Mouse (Mus musculus): Measurements from ENCODE around the gene Pdzd7. TPM values are rescaled to one million over a fixed set of nuclear protein-coding genes. Genes with fewer than 3 reads are reported as not detected.
A peak's percentile ranks its signal among the peaks of the same experiment; 100 is the strongest.
"Not testable (repeated sequence)": the region's sequence is repeated elsewhere in the genome, so short reads cannot be mapped to it uniquely, and the experiment has no call there.

The Pdzd7 gene
- polyA plus RNA-seq, 1 experiment from 2014 or later: 1.8 TPM

GRCm38 (mm10) chr19:45038198-45038597, 7.3 kb downstream of the Pdzd7 start:
- H3K27ac ChIP-seq; H3K4me1 ChIP-seq (replicated peaks); H3K9ac ChIP-seq (replicated peaks); ATAC-seq; H3K4me2 ChIP-seq (replicated peaks); H3K9me3 ChIP-seq; H3K4me3 ChIP-seq (replicated peaks); H3K36me3 ChIP-seq: not testable (repeated sequence)
- peaks cover 15% of the 10 kb centered on the region; the same call in 1 of the 2 replicates for H3K27me3 ChIP-seq
- WGBS: 93% methylated on average over 7 of the region's 7 CpGs

- no peak overlapping the region for H3K9ac ChIP-seq (replicated peaks)
- H3K36me3 ChIP-seq: no peaks in the 10 kb centered on the region
- no peak overlapping the region for H3K27ac ChIP-seq
- no peak; the same call in 1 of the 2 replicates for ATAC-seq
- H3K9me3 ChIP-seq: no peaks in the 10 kb centered on the region
- H3K4me3 ChIP-seq (replicated peaks): no peak overlapping the region
- H3K27me3 ChIP-seq: peaks cover 15% of the 10 kb centered on the region; the same call in 1 of the 2 replicates
- WGBS: 25% methylated on average over 16 of the region's 16 CpGs
- H3K4me2 ChIP-seq (replicated peaks): no peak overlapping the region
- H3K4me1 ChIP-seq (replicated peaks): 0 out of 2 replicates have a peak, but pooled peaks cover 5% of the 10 kb centered on the region
Observed at GRCm38 (mm10) chr19:45036867-45037266, 8.7 kb downstream of the Pdzd7 start.

- no peak for ATAC-seq
Observed at GRCm38 (mm10) chr19:45032570-45033332, 12.8 kb downstream of the Pdzd7 start.

GRCm38 (mm10) chr19:45031780-45032179, 13.7 kb downstream of the Pdzd7 start:
- WGBS: 18% methylated on average over 4 of the region's 4 CpGs
- H3K9me3 ChIP-seq: no peaks in the 10 kb centered on the region
- no peak overlapping the region for H3K4me2 ChIP-seq (replicated peaks)
- H3K36me3 ChIP-seq: peaks cover 22% of the 10 kb centered on the region
- H3K27ac ChIP-seq: no peak overlapping the region
- H3K4me3 ChIP-seq (replicated peaks): no peak overlapping the region
- ATAC-seq: peak; percentile 22; the same call in 1 of the 2 replicates
- H3K9ac ChIP-seq (replicated peaks): no peak overlapping the region
- H3K27me3 ChIP-seq: no peaks in the 10 kb centered on the region
- H3K4me1 ChIP-seq (replicated peaks): peaks cover 18% of the 10 kb centered on the region; the same call in 1 of the 2 replicates

More at GRCm38 (mm10) chr19:45032570-45033332, 12.8 kb downstream of the Pdzd7 start:
- Histone ChIP-seq H3K4me3 (replicated peaks) (no peak overlapping the region), H3K4me2 (replicated peaks) (no peak overlapping the region), H3K27ac (no peak overlapping the region), H3K9me3 (no peaks in the 10 kb centered on the region), H3K4me1 (replicated peaks) (peaks cover 17% of the 10 kb centered on the region; the same call in 1 of the 2 replicates), H3K27me3 (no peaks in the 10 kb centered on the region), H3K9ac (replicated peaks) (no peak overlapping the region; the same call in 1 of the 2 replicates), H3K36me3 (peaks cover 12% of the 10 kb centered on the region)
- WGBS: 50% methylated on average over 17 of the region's 17 CpGs

GRCm38 (mm10) chr19:45030746-45031693, 14.5 kb downstream of the Pdzd7 start:
- Histone ChIP-seq H3K9me3 (no peaks in the 10 kb centered on the region), H3K27me3 (no peaks in the 10 kb centered on the region), H3K4me1 (replicated peaks) (peaks cover 18% of the 10 kb centered on the region; the same call in 1 of the 2 replicates), H3K9ac (replicated peaks) (no peak overlapping the region), H3K27ac (no peak overlapping the region), H3K36me3 (peaks cover 29% of the 10 kb centered on the region), H3K4me3 (replicated peaks) (no peak overlapping the region), H3K4me2 (replicated peaks) (peak overlapping the region; percentile 27)
- WGBS: 39% methylated on average over 20 of the region's 20 CpGs
- 0 out of 2 replicates have a peak, but pooled peaks have one; percentile 57 for ATAC-seq

- Histone ChIP-seq H3K27ac (no peak overlapping the region), H3K9ac (replicated peaks) (no peak overlapping the region), H3K9me3 (no peaks in the 10 kb centered on the region), H3K36me3 (peaks cover 38% of the 10 kb centered on the region), H3K4me3 (replicated peaks) (no peak overlapping the region), H3K27me3 (no peaks in the 10 kb centered on the region), H3K4me1 (replicated peaks) (peaks cover 18% of the 10 kb centered on the region; the same call in 1 of the 2 replicates), H3K4me2 (replicated peaks) (no peak overlapping the region)
- ATAC-seq: peak; percentile 43; the same call in 1 of the 2 replicates
- 31% methylated on average over 8 of the region's 8 CpGs for WGBS
Observed at GRCm38 (mm10) chr19:45030111-45030510, 15.4 kb downstream of the Pdzd7 start.

- H3K9ac ChIP-seq (replicated peaks): no peak overlapping the region
- no peak overlapping the region for H3K4me3 ChIP-seq (replicated peaks)
- peaks cover 18% of the 10 kb centered on the region; the same call in 1 of the 2 replicates for H3K4me1 ChIP-seq (replicated peaks)
- no peak overlapping the region for H3K4me2 ChIP-seq (replicated peaks)
- 56% methylated on average over 9 of the region's 9 CpGs for WGBS
- no peaks in the 10 kb centered on the region for H3K27me3 ChIP-seq
- ATAC-seq: no peak
- peaks cover 44% of the 10 kb centered on the region for H3K36me3 ChIP-seq
- no peaks in the 10 kb centered on the region for H3K9me3 ChIP-seq
- H3K27ac ChIP-seq: no peak overlapping the region
Observed at GRCm38 (mm10) chr19:45029571-45029970, 15.9 kb downstream of the Pdzd7 start.

- peaks cover 50% of the 10 kb centered on the region for H3K36me3 ChIP-seq
- H3K4me3 ChIP-seq (replicated peaks): no peak overlapping the region
- peaks cover 15% of the 10 kb centered on the region; the same call in 1 of the 2 replicates for H3K4me1 ChIP-seq (replicated peaks)
- no peaks in the 10 kb centered on the region for H3K27me3 ChIP-seq
- 68% methylated on average over 19 of the region's 19 CpGs for whole genome bisulfite sequencing
- no peak overlapping the region for H3K9ac ChIP-seq (replicated peaks)
- H3K9me3 ChIP-seq: no peaks in the 10 kb centered on the region
- H3K27ac ChIP-seq: no peak overlapping the region
- H3K4me2 ChIP-seq (replicated peaks): no peak overlapping the region
- ATAC-seq: no peak
Observed at GRCm38 (mm10) chr19:45028746-45029145, 16.8 kb downstream of the Pdzd7 start.

GRCm38 (mm10) chr19:45027848-45028247, 17.7 kb downstream of the Pdzd7 start:
- no peak overlapping the region for H3K9ac ChIP-seq (replicated peaks)
- H3K4me1 ChIP-seq (replicated peaks): peaks cover 14% of the 10 kb centered on the region; the same call in 1 of the 2 replicates
- H3K27me3 ChIP-seq: no peaks in the 10 kb centered on the region
- H3K27ac ChIP-seq: no peak overlapping the region
- peaks cover 56% of the 10 kb centered on the region for H3K36me3 ChIP-seq
- no peak overlapping the region for H3K4me3 ChIP-seq (replicated peaks)
- 75% methylated on average over 6 of the region's 6 CpGs for WGBS
- H3K4me2 ChIP-seq (replicated peaks): no peak overlapping the region
- no peaks in the 10 kb centered on the region for H3K9me3 ChIP-seq
- no peak for ATAC-seq

GRCm38 (mm10) chr19:45026958-45027670, 18.4 kb downstream of the Pdzd7 start:
- 86% methylated on average over 6 of the region's 6 CpGs for WGBS

GRCm38 (mm10) chr19:45025937-45026568, 19.5 kb downstream of the Pdzd7 start:
- Histone ChIP-seq H3K27me3 (no peaks in the 10 kb centered on the region), H3K4me2 (replicated peaks) (no peak overlapping the region), H3K36me3 (peaks cover 68% of the 10 kb centered on the region), H3K9ac (replicated peaks) (no peak overlapping the region), H3K4me3 (replicated peaks) (no peak overlapping the region), H3K27ac (no peak overlapping the region), H3K9me3 (no peaks in the 10 kb centered on the region), H3K4me1 (replicated peaks) (peaks cover 21% of the 10 kb centered on the region)
- WGBS: 94% methylated on average over 37 of the region's 37 CpGs
- ATAC-seq: no peak

More at GRCm38 (mm10) chr19:45026958-45027670, 18.4 kb downstream of the Pdzd7 start:
- Histone ChIP-seq H3K4me3 (replicated peaks) (no peak overlapping the region), H3K4me2 (replicated peaks) (no peak overlapping the region), H3K27ac (no peak overlapping the region), H3K36me3 (peaks cover 61% of the 10 kb centered on the region), H3K9ac (replicated peaks) (no peak overlapping the region), H3K9me3 (no peaks in the 10 kb centered on the region), H3K4me1 (replicated peaks) (peaks cover 13% of the 10 kb centered on the region; the same call in 1 of the 2 replicates), H3K27me3 (no peaks in the 10 kb centered on the region)
- ATAC-seq: no peak

Data from midbrain, embryonic 13.5 days (tissue).